Mouse (Mus musculus) small intestine, adult 2 months (tissue): ENCODE results near the gene Slc16a9. TPM values are rescaled to one million over a fixed set of nuclear protein-coding genes. Genes with fewer than 3 reads are reported as not detected.

Experiments
- H3K27ac ChIP-seq: fragments of 200-500 bp; 2 replicates; pipeline ENCODE4 v1.5.1; 2012; ENCODE audit warnings: low read depth, low read length, control low read depth, inconsistent platforms; ENCODE audit not compliant: insufficient read depth
- H3K27me3 ChIP-seq: fragments of 200-500 bp; 2 replicates; pipeline ENCODE4 v1.6.1; 2012; ENCODE audit warnings: mild to moderate bottlenecking, moderate library complexity, low read length, inconsistent platforms; ENCODE audit not compliant: control insufficient read depth, insufficient read depth
- H3K36me3 ChIP-seq: fragments of 200-500 bp; 2 replicates; pipeline ENCODE4 v1.6.1; 2012; ENCODE audit warnings: mild to moderate bottlenecking, low read length, control low read depth, inconsistent platforms; ENCODE audit not compliant: control insufficient read depth, insufficient read depth
- H3K4me1 ChIP-seq: fragments of 200-500 bp; 2 replicates; pipeline ENCODE4 v1.6.1; 2012; ENCODE audit warnings: low read length, inconsistent platforms, mixed read lengths; ENCODE audit not compliant: control insufficient read depth, insufficient read depth, insufficient read length
- H3K4me3 ChIP-seq: fragments of 200-500 bp; 2 replicates; pipeline ENCODE4 v1.5.1; 2012; ENCODE audit warnings: low read depth, mild to moderate bottlenecking, control low read depth, inconsistent platforms, low read length, moderate library complexity
- CTCF ChIP-seq: fragments of 200-500 bp; IDR thresholded peaks from 2 replicates; pipeline ENCODE4 v1.5.1; 2012; ENCODE audit warnings: low read depth, mild to moderate bottlenecking, control low read depth, inconsistent platforms, low read length, moderate library complexity, mixed read lengths; ENCODE audit not compliant: insufficient replicate concordance, insufficient read length; ENCODE audit errors: extremely low read depth
- POLR2A ChIP-seq: fragments of 200-500 bp; IDR thresholded peaks from 2 replicates; pipeline ENCODE4 v1.6.1; 2012; ENCODE audit warnings: low read depth, mild to moderate bottlenecking, control low read depth, inconsistent platforms, low read length, moderate library complexity
- WGBS: fragments of 180-500 bp; shearing (Covaris S2); methylation state at CpG from one replicate; pipeline ENCODE4 v1.1.7; 2018; 5-methylcytosine and 5-hydroxymethylcytosine counted together
- polyA plus RNA-seq: library from polyadenylated mRNA; depleted of rRNA; stranded (reverse); fragments of >200 nt; gene quantifications from 2 replicates; pipeline ENCODE4 v1.2.3, GENCODE M21; 2012

The Slc16a9 gene
- polyA plus RNA-seq, 1 experiment: 0.35 TPM

GRCm38 (mm10) chr10:70264337-70265036 is 19.6 kb downstream of the Slc16a9 start:
- Histone ChIP-seq H3K36me3 (no peaks in the 10 kb centered on the region; the same call in 1 of the 2 replicates), H3K27ac (no peak overlapping the region; the same call in 1 of the 2 replicates), H3K27me3 (no peaks in the 10 kb centered on the region), H3K4me3 (no peak overlapping the region), H3K4me1 (peaks cover 4% of the 10 kb centered on the region; the same call in 1 of the 2 replicates)
- TF ChIP-seq POLR2A (no peak), CTCF (no peak)
- 49% methylated on average over 9 of the region's 9 CpGs for WGBS

- 92% methylated on average over 6 of the region's 6 CpGs for WGBS
- no peaks in the 10 kb centered on the region; the same call in 1 of the 2 replicates for H3K36me3 ChIP-seq
- no peak overlapping the region for H3K4me3 ChIP-seq
- no peaks in the 10 kb centered on the region for H3K27me3 ChIP-seq
- no peak overlapping the region for H3K27ac ChIP-seq
- peaks cover 4% of the 10 kb centered on the region; the same call in 1 of the 2 replicates for H3K4me1 ChIP-seq
- TF ChIP-seq POLR2A: no peak
- no peak for TF ChIP-seq CTCF
Measured at GRCm38 (mm10) chr10:70266501-70266900, 21.6 kb downstream of the Slc16a9 start.

- no peak for TF ChIP-seq POLR2A
- 0 out of 2 replicates have a peak, but pooled peaks have one; percentile 7 for TF ChIP-seq CTCF
- H3K27ac ChIP-seq: no peak overlapping the region
- 53% methylated on average over 23 of the region's 23 CpGs for WGBS
Measured at GRCm38 (mm10) chr10:70268581-70269446, 23.9 kb downstream of the Slc16a9 start.

GRCm38 (mm10) chr10:70269447-70269787 is 24.5 kb downstream of the Slc16a9 start:
- no peak for TF ChIP-seq CTCF
- TF ChIP-seq POLR2A: no peak
- Histone ChIP-seq H3K4me1 (peaks cover 4% of the 10 kb centered on the region; the same call in 1 of the 2 replicates), H3K4me3 (no peak overlapping the region), H3K36me3 (no peaks in the 10 kb centered on the region; the same call in 1 of the 2 replicates), H3K27me3 (no peaks in the 10 kb centered on the region), H3K27ac (no peak overlapping the region)
- 28% methylated on average over 2 of the region's 2 CpGs for WGBS

More at GRCm38 (mm10) chr10:70268581-70269446, 23.9 kb downstream of the Slc16a9 start:
- no peak overlapping the region for H3K4me3 ChIP-seq
- H3K36me3 ChIP-seq: no peaks in the 10 kb centered on the region; the same call in 1 of the 2 replicates
- H3K4me1 ChIP-seq: peaks cover 4% of the 10 kb centered on the region; the same call in 1 of the 2 replicates
- no peaks in the 10 kb centered on the region for H3K27me3 ChIP-seq

GRCm38 (mm10) chr10:70276678-70277077 is 31.8 kb downstream of the Slc16a9 start:
- 45% methylated on average over 1 of the region's 1 CpGs for WGBS

GRCm38 (mm10) chr10:70279349-70279748 is 34.4 kb downstream of the Slc16a9 start:
- no peaks in the 10 kb centered on the region for H3K36me3 ChIP-seq

More at GRCm38 (mm10) chr10:70276678-70277077, 31.8 kb downstream of the Slc16a9 start:
- Histone ChIP-seq H3K36me3 (no peaks in the 10 kb centered on the region), H3K4me1 (no peaks in the 10 kb centered on the region), H3K27ac (no peak overlapping the region), H3K4me3 (no peak overlapping the region), H3K27me3 (no peaks in the 10 kb centered on the region)
- TF ChIP-seq CTCF (no peak), POLR2A (no peak)

More at GRCm38 (mm10) chr10:70279349-70279748, 34.4 kb downstream of the Slc16a9 start:
- WGBS: 82% methylated on average over 8 of the region's 8 CpGs
- Histone ChIP-seq H3K4me1 (no peaks in the 10 kb centered on the region), H3K27me3 (no peaks in the 10 kb centered on the region), H3K27ac (no peak overlapping the region), H3K4me3 (no peak overlapping the region)
- TF ChIP-seq POLR2A (no peak), CTCF (peak; percentile 21; the same call in 1 of the 2 replicates)
